Mouse (Mus musculus): ENCODE results near the gene Dnajc14. TPM values are rescaled to one million over a fixed set of nuclear protein-coding genes. Genes with fewer than 3 reads are reported as not detected.
A peak's percentile ranks its signal among the peaks of the same experiment; 100 is the strongest.
"Not testable (repeated sequence)": the region's sequence is repeated elsewhere in the genome, so short reads cannot be mapped to it uniquely, and the experiment has no call there.

Dnajc14 gene
- polyA plus RNA-seq, 1 experiment from 2014 or later, result 35.6 TPM

DNA sequence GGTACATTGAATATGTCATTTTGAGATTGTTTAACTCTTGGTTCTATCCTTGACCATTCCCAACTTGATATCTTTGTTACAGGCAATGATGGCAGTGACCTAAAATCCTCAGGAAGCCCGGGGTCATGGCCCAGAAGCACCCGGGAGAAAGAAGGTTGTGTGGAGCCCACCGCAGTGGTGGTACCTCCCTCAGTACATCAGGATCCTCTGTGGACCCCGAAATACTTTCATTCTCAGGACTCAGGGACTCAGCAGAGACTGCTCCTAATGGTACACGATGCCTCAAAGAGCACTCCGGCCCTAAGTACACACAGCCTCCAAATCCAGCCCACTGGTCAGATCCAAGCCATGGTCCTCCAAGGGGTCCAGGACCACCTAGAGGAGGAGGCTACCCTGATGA lies 2.2 kb downstream of the Dnajc14 start:
- Histone ChIP-seq H3K36me3 (ENCODE audit: control insufficient read depth, insufficient read depth, low read length) (peaks cover 3% of the 10 kb centered on the region), H3K4me2 (ENCODE audit: low read depth, low read length) (peak overlapping the region; percentile 57), H3K9ac (replicated peaks; ENCODE audit: low read depth, low read length) (peak overlapping the region; percentile 50; the same call in 1 of the 2 replicates), H3K27ac (ENCODE audit: low read depth, low read length) (no peak overlapping the region), H3K4me3 (ENCODE audit: low read depth, low read length) (peak overlapping the region; percentile 78), H3K4me1 (ENCODE audit: control insufficient read depth, insufficient read depth, low read length) (peaks cover 47% of the 10 kb centered on the region), H3K9me3 (ENCODE audit: control insufficient read depth, low read length) (no peaks in the 10 kb centered on the region), H3K27me3 (ENCODE audit: control insufficient read depth, insufficient read depth, low read length) (no peaks in the 10 kb centered on the region; the same call in 1 of the 2 replicates)
- 58% methylated on average over 6 of the region's 6 CpGs for WGBS
- no peak for ATAC-seq (ENCODE audit: low read depth)

DNA sequence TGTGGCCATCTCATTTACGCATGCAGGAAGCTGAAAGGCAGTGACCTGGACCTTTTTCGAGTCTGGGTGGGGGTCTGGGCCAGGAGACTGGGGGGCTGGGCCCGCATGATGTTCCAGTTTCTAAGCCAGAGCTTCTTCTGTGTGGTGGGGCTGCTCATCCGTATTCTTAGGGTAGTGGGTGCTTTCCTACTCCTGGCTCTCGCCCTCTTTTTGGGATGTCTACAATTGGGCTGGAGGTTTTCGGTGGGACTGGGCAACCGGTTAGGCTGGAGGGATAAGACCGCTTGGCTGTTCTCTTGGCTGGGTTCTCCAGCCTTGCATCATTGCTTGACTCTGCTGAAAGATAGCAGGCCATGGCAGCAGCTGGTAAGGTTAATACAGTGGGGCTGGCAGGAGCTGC lies 3.2 kb downstream of the Dnajc14 start:
- Histone ChIP-seq H3K4me3 (ENCODE audit: low read depth, low read length) (peak overlapping the region; percentile 0; the same call in 1 of the 2 replicates), H3K4me2 (ENCODE audit: low read depth, low read length) (peak overlapping the region; percentile 57), H3K9ac (replicated peaks; ENCODE audit: low read depth, low read length) (no peak overlapping the region), H3K4me1 (ENCODE audit: control insufficient read depth, insufficient read depth, low read length) (peaks cover 47% of the 10 kb centered on the region), H3K9me3 (ENCODE audit: control insufficient read depth, low read length) (no peaks in the 10 kb centered on the region), H3K27me3 (ENCODE audit: control insufficient read depth, insufficient read depth, low read length) (no peaks in the 10 kb centered on the region; the same call in 1 of the 2 replicates), H3K27ac (ENCODE audit: low read depth, low read length) (no peak overlapping the region), H3K36me3 (ENCODE audit: control insufficient read depth, insufficient read depth, low read length) (no peaks in the 10 kb centered on the region; the same call in 1 of the 2 replicates)
- whole genome bisulfite sequencing, result over 99% methylated on average over 8 of the region's 8 CpGs
- ATAC-seq (ENCODE audit: low read depth), result no peak

DNA sequence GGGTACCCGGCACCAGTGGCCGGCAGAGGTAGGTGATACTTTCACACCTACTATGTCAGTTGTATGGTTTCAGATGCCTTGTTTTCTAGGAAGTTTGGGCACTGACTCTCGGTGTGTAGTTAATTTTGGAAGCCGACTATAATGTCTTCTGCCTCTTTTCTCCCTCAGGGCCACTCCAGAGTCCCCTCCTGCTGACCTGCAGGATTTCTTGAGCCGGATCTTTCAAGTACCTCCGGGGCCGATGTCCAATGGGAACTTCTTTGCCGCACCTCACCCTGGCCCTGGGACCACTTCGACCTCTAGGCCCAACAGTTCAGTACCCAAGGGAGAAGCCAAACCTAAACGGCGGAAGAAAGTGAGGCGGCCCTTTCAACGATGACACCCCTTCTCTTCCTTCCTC lies 13.2 kb downstream of the Dnajc14 start, which contains the start of gene Sarnp:
Sarnp (plus strand) TSS at position 301 of the 400 bp plus-strand sequence.
- no peak within 1 kb of the TSS for H3K4me2 ChIP-seq (ENCODE audit: low read depth, low read length)
- ATAC-seq (ENCODE audit: low read depth), result no peak
- no peak within 1 kb of the TSS for H3K27ac ChIP-seq (ENCODE audit: low read depth, low read length)
- no peak within 1 kb of the TSS for H3K9ac ChIP-seq (replicated peaks; ENCODE audit: low read depth, low read length)
- no peaks in the 10 kb centered on the region for H3K27me3 ChIP-seq (ENCODE audit: control insufficient read depth, insufficient read depth, low read length)
- no peaks in the 10 kb centered on the region for H3K4me1 ChIP-seq (ENCODE audit: control insufficient read depth, insufficient read depth, low read length)
- no peaks in the 10 kb centered on the region for H3K9me3 ChIP-seq (ENCODE audit: control insufficient read depth, low read length)
- WGBS, result 90% methylated on average over 13 of the region's 13 CpGs
- peaks cover 45% of the 10 kb centered on the region for H3K36me3 ChIP-seq (ENCODE audit: control insufficient read depth, insufficient read depth, low read length)
- H3K4me3 ChIP-seq (ENCODE audit: low read depth, low read length), result no peak within 1 kb of the TSS

DNA sequence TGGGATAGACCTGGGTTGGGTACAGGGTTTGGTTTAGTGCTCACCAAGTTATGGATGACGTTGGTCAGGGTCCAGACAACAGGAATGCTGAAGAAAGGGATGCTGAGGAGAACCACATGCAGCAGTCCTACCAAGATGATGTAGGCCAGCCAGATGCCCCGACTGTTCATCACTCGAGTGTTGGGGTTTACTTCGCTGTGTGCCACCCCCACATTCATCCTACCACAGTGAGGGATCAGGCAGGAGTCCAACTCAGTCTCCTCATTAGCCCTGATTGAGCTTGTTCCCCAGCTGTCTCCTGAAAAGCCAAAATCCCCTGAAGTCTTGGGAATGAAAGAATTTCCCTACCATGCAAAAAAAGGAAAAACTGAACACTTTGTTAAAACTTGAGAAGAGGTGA lies 16.4 kb downstream of the Dnajc14 start:
- 89% methylated on average over 4 of the region's 4 CpGs for WGBS
- Histone ChIP-seq H3K9ac (replicated peaks; ENCODE audit: low read depth, low read length) (no peak overlapping the region), H3K4me3 (ENCODE audit: low read depth, low read length) (no peak overlapping the region), H3K27me3 (ENCODE audit: control insufficient read depth, insufficient read depth, low read length) (no peaks in the 10 kb centered on the region), H3K4me2 (ENCODE audit: low read depth, low read length) (no peak overlapping the region), H3K36me3 (ENCODE audit: control insufficient read depth, insufficient read depth, low read length) (peaks cover 35% of the 10 kb centered on the region), H3K4me1 (ENCODE audit: control insufficient read depth, insufficient read depth, low read length) (peaks cover 6% of the 10 kb centered on the region; the same call in 1 of the 2 replicates), H3K9me3 (ENCODE audit: control insufficient read depth, low read length) (no peaks in the 10 kb centered on the region), H3K27ac (ENCODE audit: low read depth, low read length) (no peak overlapping the region)
- ATAC-seq (ENCODE audit: low read depth), result no peak

DNA sequence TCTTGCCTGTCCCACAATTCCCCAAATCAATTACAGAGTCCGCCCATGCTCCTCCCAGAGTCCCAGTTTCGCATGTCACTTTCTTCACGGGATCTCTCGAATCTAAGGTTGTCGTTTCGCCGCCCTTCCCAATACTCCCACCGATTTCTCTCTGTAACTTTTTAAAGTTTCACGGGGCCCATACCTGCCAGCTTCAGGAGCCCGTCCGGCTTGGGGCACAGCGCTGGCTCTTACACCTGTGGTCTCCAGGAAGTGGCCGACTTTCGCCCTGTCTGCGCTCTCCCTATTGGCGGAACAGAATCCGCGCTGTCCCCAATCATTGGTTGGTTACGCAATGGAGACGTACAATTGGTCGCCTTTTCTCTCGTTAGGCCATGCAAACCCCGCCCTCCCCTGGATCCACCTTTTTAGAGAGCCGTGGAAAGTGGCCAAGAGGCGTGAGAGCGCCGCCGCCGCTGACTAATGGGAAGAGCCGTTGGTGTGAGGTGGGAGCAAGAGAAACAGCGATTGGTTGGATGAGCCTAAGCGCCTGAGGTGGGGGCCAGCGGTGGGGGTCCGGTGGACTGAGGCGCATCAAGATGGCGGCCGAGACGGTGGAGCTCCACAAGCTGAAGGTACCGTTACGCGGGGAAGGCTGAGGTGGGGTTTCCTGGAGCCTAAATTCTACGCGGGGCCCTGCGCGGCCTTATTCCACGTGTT lies 17.6 kb downstream of the Dnajc14 start, which contains the start of gene Ormdl2:
Ormdl2 (minus strand) TSS at position 288 of the 699 bp plus-strand sequence.
- under 1% methylated on average over 46 of the region's 46 CpGs for WGBS

DNA sequence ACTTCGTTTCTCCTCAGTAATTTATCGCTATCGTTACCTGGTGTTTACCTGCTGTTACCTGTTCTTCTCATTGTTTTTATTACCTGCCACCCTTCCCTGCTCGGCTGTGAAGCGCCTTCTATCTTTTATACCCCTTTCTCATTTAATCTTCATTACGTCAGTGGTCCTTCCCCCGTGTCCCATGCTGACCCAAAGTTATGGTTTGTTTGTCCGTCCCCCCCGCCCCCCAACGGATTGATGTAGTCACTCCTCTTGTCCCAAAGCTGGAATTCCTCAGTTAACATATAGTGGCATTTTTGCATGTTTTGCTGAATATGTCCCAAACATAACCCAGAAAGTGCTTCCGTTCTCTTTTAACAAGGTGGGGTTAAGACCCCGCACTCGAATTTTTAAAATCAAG lies 18.3 kb downstream of the Dnajc14 start:
- Histone ChIP-seq H3K4me3 (ENCODE audit: low read depth, low read length) (peak overlapping the region; percentile 79), H3K4me2 (ENCODE audit: low read depth, low read length) (peak overlapping the region; percentile 75), H3K9ac (replicated peaks; ENCODE audit: low read depth, low read length) (peak overlapping the region; percentile 72), H3K27me3 (ENCODE audit: control insufficient read depth, insufficient read depth, low read length) (no peaks in the 10 kb centered on the region), H3K9me3 (ENCODE audit: control insufficient read depth, low read length) (no peaks in the 10 kb centered on the region), H3K36me3 (ENCODE audit: control insufficient read depth, insufficient read depth, low read length) (peaks cover 19% of the 10 kb centered on the region), H3K27ac (ENCODE audit: low read depth, low read length) (peak overlapping the region; percentile 16; the same call in 1 of the 2 replicates), H3K4me1 (ENCODE audit: control insufficient read depth, insufficient read depth, low read length) (peaks cover 6% of the 10 kb centered on the region; the same call in 1 of the 2 replicates)
- 6% methylated on average over 13 of the region's 13 CpGs for WGBS
- no peak; the same call in 1 of the 2 replicates for ATAC-seq (ENCODE audit: low read depth)

More for the DNA sequence above, 17.6 kb downstream of the Dnajc14 start, which contains the start of gene Ormdl2:
- ATAC-seq (ENCODE audit: low read depth), result peak; percentile 100
- peaks cover 25% of the 10 kb centered on the region for H3K36me3 ChIP-seq (ENCODE audit: control insufficient read depth, insufficient read depth, low read length)
- H3K4me3 ChIP-seq (ENCODE audit: low read depth, low read length), result peak within 1 kb of the TSS; percentile 79
- H3K4me1 ChIP-seq (ENCODE audit: control insufficient read depth, insufficient read depth, low read length), result peaks cover 6% of the 10 kb centered on the region; the same call in 1 of the 2 replicates
- H3K27me3 ChIP-seq (ENCODE audit: control insufficient read depth, insufficient read depth, low read length), result no peaks in the 10 kb centered on the region
- H3K9me3 ChIP-seq (ENCODE audit: control insufficient read depth, low read length), result no peaks in the 10 kb centered on the region
- peak within 1 kb of the TSS; percentile 16 for H3K27ac ChIP-seq (ENCODE audit: low read depth, low read length)
- H3K9ac ChIP-seq (replicated peaks; ENCODE audit: low read depth, low read length), result peak within 1 kb of the TSS; percentile 72
- peak within 1 kb of the TSS; percentile 75 for H3K4me2 ChIP-seq (ENCODE audit: low read depth, low read length)

DNA sequence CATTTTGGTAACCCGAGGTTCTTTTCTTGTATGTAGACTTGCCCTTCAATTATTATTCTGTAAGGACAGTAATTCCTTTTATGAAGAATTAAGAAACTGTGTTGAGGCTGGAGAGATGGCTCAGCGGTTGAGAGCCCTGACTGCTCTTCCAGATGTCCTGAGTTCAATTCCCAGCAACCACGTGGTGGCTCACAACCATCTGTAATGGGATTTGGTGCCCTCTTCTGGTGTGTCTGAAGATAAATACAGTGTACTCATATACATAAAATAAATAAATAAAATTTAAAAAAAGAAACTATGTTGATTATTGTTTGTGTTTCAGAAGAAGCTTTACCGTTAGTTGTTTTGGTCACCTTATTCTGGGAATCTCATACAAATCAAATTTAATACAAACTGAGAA lies 19.2 kb downstream of the Dnajc14 start:
- H3K4me3 ChIP-seq (ENCODE audit: low read depth, low read length); H3K9me3 ChIP-seq (ENCODE audit: control insufficient read depth, low read length); H3K9ac ChIP-seq (replicated peaks; ENCODE audit: low read depth, low read length); H3K4me1 ChIP-seq (ENCODE audit: control insufficient read depth, insufficient read depth, low read length); H3K36me3 ChIP-seq (ENCODE audit: control insufficient read depth, insufficient read depth, low read length); ATAC-seq (ENCODE audit: low read depth); H3K27me3 ChIP-seq (ENCODE audit: control insufficient read depth, insufficient read depth, low read length); H3K27ac ChIP-seq (ENCODE audit: low read depth, low read length): not testable (repeated sequence)
- H3K4me2 ChIP-seq (ENCODE audit: low read depth, low read length), result peak overlapping the region; percentile 75; the same call in 1 of the 2 replicates
- 83% methylated on average over 4 of the region's 4 CpGs for WGBS

DNA sequence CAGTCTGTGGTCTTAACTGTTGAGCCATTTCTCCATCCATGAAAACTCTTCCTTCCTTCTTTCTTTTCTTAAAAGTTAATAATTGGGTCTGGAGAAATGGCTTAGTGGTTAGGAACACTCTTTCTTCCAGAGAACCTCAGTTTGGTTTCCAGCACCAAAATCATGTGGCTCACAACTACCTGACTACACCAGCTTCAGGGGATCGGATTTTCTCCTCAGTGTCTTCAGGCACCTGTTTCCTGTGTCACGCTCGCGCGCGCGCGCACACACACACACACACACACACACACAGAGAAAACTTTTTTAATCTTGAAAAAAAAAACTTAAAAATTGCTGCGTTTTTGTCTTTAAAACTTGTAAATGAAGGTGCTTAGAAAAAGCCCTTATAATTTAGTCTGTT lies 20.0 kb downstream of the Dnajc14 start:
- H3K9ac ChIP-seq (replicated peaks; ENCODE audit: low read depth, low read length), result no peak overlapping the region
- H3K4me2 ChIP-seq (ENCODE audit: low read depth, low read length), result no peak overlapping the region
- no peak overlapping the region for H3K4me3 ChIP-seq (ENCODE audit: low read depth, low read length)
- no peaks in the 10 kb centered on the region for H3K27me3 ChIP-seq (ENCODE audit: control insufficient read depth, insufficient read depth, low read length)
- H3K36me3 ChIP-seq (ENCODE audit: control insufficient read depth, insufficient read depth, low read length), result 0 out of 2 replicates have a peak, but pooled peaks cover 6% of the 10 kb centered on the region
- H3K4me1 ChIP-seq (ENCODE audit: control insufficient read depth, insufficient read depth, low read length), result peaks cover 6% of the 10 kb centered on the region; the same call in 1 of the 2 replicates
- no peak overlapping the region for H3K27ac ChIP-seq (ENCODE audit: low read depth, low read length)
- no peaks in the 10 kb centered on the region for H3K9me3 ChIP-seq (ENCODE audit: control insufficient read depth, low read length)
- no peak for ATAC-seq (ENCODE audit: low read depth)
- WGBS, result 97% methylated on average over 9 of the region's 9 CpGs

DNA sequence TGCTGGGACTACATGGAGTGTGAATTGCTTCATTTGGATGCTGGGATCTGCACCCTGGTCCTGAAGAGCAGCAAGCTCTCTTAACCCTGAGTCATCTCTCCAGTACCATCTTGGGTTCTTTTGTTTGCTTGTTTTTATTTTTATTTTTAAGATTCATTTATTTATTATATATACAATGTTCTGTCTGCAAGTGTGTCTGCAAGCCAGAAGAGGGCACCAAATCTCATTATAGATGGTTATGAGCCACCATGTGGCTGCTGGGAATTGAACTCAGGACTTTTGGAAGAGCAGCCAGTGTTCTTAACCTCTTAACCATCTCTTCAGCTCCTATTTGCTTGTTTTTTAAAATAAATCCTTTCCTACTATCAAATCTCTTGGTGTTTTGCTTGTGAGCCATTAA lies 33.5 kb downstream of the Dnajc14 start:
- Histone ChIP-seq H3K9me3 (ENCODE audit: control insufficient read depth, low read length) (no peaks in the 10 kb centered on the region), H3K27me3 (ENCODE audit: control insufficient read depth, insufficient read depth, low read length) (no peaks in the 10 kb centered on the region), H3K9ac (replicated peaks; ENCODE audit: low read depth, low read length) (no peak overlapping the region), H3K4me3 (ENCODE audit: low read depth, low read length) (no peak overlapping the region), H3K4me2 (ENCODE audit: low read depth, low read length) (no peak overlapping the region), H3K27ac (ENCODE audit: low read depth, low read length) (no peak overlapping the region), H3K36me3 (ENCODE audit: control insufficient read depth, insufficient read depth, low read length) (peaks cover 25% of the 10 kb centered on the region; the same call in 1 of the 2 replicates), H3K4me1 (ENCODE audit: control insufficient read depth, insufficient read depth, low read length) (no peaks in the 10 kb centered on the region)
- no peak for ATAC-seq (ENCODE audit: low read depth)
